Mouse (Mus musculus) cerebellum, adult 2 months (tissue): ENCODE data around the gene Cdkn2d.

Source experiments
- CTCF ChIP-seq: fragments of 200-500 bp; IDR thresholded peaks from 2 replicates; pipeline ENCODE4 v1.5.1; 2011; ENCODE audit warnings: low read depth, mild to moderate bottlenecking, control low read depth, low read length, moderate library complexity, borderline replicate concordance; ENCODE audit not compliant: insufficient read depth
- POLR2A ChIP-seq: fragments of 200-500 bp; IDR thresholded peaks from 2 replicates; pipeline ENCODE4 v1.6.1; 2011; ENCODE audit warnings: low read length, control low read depth, borderline replicate concordance; ENCODE audit not compliant: insufficient read depth

- TF ChIP-seq POLR2A: no peak
- no peak for TF ChIP-seq CTCF
Observed at GRCm38 (mm10) chr9:21239465-21239848, 51.8 kb downstream of the Cdkn2d start.
